Mouse (Mus musculus) liver, adult (tissue): ENCODE measurements around the gene Sars2.

Experiments
- GATA4 ChIP-seq: IDR thresholded peaks from 2 replicates; pipeline ENCODE4 v1.6.1; 2014; ENCODE audit warnings: mild to moderate bottlenecking, low read length; ENCODE audit not compliant: insufficient replicate concordance

The Sars2 gene

DNA sequence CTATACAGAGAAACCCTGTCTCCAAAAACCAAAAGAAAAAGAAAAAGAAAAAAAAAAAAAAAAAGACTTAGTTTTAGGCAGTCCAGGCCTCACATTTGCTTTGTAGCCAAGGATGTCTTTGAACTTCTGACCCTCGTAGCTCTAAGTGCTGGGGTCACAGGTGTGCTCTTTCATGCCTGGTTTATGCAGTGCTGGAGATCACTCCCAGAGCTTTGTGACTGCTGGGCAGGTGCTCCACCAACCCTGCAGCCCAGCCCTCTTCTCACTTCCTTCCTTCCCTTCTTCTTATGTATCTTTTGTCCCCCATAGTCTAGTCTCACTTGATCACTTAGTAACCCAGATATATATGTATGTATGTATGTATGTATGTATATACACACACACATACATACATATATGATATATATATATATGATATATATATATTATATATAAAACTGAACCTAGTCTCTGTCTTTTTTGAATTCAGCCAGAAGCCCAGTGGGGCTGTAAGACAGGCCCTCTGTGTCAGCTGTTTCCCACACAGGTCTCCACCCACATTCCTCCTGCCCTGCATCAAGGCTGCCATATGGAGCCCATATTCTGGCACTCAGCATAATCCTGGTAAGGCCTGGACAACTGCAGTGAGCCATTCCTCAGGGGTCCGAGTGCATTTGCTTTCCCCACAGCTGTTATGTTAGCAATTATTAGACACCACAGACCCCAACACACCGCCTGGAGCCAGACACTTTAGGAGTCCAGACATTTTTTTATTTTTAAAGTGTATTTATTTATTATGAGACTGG is 20.8 kb upstream of the Sars2 start:
- TF ChIP-seq GATA4: no peak

DNA sequence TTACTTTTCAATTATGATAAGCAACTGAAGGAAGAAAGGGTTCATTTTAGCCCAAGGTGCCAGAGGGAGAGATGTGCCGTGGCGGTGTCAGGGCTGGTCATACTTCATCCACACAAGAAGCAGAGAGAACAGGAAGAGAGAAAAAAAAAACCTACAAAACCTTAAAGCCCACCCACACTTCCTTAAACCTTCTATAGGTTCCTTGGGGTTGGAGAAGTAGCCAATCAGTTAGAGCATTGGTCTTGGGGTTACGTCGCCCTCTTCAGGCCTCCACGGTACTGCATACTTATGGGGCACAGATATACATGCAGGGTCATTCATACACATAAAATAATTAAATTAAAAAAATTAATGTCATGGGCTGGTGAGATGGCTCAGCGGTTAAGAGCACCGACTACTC is 19.7 kb upstream of the Sars2 start:
- no peak for TF ChIP-seq GATA4

DNA sequence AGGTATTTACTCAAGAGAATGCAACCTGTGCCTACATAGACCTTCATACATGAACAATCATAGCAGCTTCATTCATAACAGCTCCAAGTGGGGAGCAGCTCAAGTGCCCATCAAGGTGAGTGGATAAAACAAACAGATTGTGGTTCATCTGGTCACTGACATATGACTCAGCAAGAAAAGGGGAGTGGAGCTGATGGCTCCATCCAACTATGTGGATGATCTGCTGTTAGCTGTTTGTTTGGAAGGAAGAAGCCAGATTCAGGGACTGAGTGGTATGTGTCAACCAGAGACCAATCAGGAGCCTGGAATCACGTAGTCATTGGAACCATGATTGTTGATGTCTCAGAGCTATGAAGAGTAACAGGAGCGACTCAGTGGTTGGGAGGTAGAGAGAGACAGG is 17.2 kb upstream of the Sars2 start:
- TF ChIP-seq GATA4: no peak

DNA sequence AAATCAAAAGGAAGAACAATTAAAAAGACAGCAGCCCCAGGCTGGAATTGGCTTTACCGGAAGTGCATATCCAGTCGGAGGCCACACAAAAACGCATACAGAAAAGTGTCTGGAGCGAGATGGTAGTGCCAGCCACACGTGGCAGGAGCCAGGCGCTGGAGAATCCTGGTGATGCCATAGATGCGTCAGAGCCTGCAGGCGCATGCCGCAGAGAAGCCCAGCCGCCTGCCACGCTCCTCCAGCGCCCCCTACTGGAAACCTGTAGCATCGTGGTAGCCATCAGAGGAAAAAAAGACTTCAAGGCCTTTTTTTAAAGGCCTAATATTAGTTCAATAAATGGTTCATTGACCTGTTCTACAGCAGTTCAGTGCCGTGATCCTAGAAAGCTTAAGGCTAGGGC is 15.2 kb upstream of the Sars2 start:
- TF ChIP-seq GATA4: no peak

DNA sequence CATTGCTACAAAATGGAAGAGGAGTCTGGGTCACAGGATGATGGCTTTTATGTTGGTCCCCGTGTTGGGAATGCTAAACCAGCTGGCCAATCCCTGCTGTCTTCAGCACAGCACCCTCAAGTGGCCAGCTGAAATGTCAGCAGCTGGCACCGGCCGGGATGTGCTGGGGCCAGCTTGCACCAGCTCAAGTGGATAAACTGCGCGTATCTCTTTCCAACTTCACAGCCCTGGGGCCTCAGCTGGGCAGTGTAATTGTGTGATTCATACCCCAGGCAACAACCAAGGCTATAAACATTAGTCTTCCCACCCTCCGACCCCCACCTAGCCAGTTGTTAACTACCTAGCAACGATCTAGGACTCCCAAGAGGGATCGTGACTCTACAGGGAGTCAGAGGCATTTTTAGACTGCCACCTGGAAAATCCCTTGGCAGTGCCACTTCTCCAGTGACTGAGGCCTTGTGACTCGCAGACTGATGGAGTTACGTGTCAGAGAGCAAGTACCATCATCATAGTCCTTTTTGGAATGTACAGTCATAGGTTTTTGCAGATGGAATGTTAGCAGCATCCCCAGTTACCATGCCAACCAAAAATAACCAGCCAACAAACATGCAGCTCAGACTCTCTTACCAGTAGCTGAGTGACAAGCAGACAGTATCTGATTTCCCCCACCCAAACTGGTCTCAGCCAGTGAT is 14.0 kb upstream of the Sars2 start:
- TF ChIP-seq GATA4: no peak

DNA sequence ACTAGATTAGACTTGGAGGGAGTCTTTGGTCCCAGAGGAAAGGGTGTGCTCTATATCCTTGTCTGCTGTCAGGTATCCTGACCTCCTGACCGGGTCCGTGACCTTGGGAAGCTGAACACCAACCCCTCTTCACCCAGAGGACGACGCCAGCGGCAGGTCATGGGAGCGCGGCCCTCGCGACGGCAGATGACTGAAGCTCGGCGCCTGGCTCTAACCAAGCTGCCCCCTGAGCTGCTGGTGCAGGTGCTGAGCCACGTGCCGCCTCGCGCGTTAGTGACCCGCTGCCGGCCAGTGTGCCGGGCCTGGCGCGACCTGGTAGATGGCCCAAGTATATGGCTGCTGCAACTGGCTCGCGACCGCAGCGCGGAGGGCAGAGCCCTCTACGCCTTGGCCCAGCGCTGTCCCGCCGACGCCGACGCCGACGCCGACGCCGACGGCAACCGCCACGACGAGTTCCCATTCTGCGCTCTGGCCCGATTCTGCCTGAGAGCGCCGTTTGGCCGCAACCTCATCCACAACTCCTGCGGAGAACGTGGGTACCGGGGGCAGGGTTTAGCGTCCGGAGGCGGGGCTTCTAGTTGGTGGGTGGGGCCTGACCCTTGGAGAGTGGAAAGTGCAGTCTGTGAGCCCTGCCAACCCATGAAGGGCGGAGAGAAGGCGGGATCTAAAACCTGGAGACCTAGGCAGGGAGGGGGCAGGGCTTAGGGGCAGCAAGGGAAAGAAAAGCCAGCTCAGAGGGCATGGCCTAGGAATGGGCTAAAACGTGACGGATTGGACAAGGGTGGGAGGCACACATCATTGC is 9.2 kb upstream of the Sars2 start:
- TF ChIP-seq GATA4: no peak

DNA sequence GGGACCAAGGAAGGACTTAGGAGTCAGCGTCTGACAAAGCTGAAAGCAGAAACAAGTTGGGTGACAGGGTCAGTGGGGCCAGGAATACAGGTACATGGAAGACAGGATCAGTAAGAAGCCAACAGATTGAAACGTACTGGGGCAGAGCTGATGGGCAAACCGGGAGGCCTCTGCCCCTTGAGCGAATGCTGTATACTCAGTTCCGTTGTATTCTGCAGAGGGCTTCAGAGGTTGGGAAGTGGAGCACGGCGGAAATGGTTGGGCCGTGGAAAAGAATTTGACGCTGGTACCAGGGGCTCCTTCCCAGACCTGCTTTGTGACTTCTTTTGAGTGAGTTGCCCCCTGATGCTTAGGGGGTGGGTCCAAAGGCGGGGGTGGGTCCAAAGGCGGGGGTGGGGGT is 8.6 kb upstream of the Sars2 start:
- TF ChIP-seq GATA4: no peak

DNA sequence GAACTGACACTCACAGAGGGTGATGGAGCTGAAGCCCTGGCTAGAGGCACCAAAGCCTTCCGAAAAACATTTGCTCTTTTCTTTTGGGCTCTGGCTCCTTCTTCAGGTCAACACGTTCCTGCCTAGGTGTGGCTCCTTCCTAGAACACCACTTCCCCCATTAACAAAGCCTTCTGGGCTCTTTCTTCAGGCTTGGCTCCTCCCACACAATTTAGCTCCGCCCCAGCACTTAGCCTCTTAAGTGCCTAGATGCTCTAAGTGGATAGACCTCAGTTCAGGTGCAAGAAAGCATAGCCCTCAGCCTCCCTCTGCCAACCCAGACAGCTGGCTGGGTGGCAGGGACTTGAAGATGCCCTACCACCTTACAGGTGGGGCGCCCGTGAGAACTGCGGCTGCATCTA is 6.1 kb upstream of the Sars2 start:
- TF ChIP-seq GATA4: no peak

DNA sequence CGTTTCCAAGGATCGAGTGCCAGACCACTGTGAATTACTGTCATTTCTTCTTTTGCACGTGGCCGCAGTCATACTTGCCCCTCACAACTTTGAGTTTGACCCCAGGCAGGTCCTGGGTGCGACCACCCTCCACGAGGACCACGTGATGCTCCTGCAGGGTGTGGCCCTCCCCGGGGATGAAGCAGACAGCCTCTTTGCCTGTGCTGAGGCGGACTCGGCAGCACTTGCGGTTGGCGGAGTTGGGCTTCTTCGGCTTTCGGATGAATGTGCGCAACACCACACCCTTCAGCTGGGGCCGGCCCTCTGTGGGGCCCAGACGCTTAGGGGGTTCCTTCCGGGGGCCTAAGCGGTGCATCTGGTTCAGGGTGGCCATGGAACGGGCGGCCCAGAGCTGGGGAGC is 2.0 kb upstream of the Sars2 start:
- TF ChIP-seq GATA4: no peak

DNA sequence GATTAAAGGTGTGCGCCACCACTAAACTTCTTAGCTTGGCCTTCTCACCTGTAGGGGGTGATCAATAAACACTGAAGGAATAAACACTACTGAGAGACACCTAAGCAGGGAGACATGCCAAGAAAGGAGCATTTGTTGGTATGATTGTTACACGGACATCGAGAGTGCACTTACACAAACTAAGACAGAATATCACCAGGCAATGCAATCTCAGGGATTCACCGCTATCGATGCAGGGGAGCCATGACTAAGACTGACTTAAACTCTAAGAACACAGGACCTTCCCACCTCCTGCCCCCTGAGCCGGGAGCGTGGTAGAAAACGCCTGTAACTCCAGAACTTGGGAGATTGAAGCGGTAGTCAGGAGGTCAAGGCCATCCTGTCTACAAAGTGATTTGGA is 843 bp upstream of the Sars2 start:
- TF ChIP-seq GATA4: no peak

DNA sequence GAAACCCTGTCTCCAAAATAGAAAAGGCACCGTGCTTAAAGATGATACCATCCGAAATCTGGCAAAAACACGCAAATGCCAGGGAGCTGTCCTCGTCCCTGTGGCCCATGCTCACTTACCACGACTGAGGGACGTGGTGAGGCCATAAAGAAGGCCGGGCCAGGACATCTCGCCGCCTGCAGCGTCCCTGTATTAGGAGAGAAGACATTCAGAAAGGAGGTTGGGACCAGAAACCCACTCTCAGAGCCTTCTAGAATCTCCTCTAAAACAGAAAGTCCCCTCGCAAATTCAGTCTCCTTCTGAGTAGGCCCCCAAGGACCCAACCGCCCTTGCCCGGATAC is 454 bp upstream of the Sars2 start:
- TF ChIP-seq GATA4: no peak

DNA sequence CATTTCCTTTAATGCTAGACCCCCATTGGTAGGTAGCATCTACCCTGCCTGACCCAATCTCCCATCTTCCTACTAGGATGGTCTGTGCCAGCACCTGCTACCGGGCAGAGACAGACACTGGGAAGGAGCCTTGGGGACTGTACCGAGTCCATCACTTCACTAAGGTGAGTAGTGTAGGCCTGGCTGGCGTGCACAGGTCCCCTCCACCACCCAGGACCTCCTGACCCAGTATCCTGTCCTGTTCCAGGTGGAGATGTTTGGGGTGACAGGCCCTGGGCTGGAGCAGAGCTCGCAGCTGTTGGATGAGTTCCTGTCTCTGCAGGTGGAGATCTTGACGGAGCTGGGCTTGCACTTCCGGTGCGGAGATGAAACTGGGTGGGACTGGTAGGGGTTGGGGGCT is 8.1 kb downstream of the Sars2 start:
- no peak for TF ChIP-seq GATA4

DNA sequence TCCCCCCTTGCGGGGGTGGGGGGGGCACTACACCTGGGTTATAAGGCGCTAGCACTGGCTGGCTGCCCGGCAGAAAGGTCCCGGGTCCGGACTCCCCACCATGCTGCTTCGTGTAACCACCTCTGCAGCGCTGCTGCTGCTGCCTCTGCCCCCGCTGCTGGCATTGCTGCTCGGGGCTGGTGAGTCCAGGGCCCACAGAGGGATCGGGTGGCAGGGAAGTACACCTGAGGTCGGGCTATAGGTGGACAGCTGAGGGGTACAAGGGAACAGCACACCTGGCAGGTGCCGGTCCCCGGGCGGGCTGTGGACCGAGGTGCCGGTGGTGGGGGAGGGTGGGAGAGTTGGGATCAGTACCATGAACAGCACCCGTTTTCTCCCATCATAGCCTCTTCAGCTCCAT is 14.3 kb downstream of the Sars2 start, which contains the start of gene Ccer2:
Ccer2 (plus strand) TSS at position 96 of the 400 bp plus-strand sequence.
- no peak for TF ChIP-seq GATA4

DNA sequence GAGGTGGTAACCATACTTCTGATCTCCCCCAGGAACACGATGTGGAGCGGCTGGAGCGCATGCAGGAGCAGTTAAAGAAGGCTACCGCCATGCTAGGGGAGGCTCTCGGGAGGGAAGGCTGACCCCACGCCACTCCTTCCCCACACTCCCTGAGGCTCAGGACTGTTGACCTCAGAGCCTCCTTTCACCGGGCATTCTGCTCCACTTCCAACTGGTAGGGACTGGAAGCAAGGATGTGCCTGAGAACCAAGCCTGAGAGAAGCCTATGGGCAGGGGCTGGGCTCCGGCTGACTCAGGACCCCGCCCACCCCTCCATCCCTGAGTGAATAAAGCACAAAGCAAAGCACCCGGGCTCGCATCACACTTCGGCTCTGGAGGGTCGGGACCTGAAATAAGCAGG is 16.8 kb downstream of the Sars2 start:
- no peak for TF ChIP-seq GATA4

DNA sequence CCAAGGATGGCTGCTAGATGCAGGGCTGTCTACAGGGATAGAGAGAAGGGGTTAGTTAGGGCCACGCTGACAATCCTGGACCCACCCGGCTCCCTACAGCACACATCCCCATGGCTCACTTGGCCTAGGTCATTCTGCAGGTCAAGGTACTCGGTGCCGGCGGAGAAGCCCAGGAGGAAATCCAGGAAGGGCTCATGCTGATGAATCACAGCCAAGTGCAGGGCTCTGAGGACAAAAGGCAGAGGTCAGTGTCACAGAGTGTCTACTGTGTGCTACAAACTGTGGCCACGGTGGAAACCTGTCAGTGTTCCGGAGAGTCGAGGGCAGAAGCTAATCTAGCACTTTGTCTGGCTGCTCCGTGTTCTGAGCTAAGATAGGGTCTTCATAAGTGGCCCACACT is 20.1 kb downstream of the Sars2 start:
- no peak for TF ChIP-seq GATA4

DNA sequence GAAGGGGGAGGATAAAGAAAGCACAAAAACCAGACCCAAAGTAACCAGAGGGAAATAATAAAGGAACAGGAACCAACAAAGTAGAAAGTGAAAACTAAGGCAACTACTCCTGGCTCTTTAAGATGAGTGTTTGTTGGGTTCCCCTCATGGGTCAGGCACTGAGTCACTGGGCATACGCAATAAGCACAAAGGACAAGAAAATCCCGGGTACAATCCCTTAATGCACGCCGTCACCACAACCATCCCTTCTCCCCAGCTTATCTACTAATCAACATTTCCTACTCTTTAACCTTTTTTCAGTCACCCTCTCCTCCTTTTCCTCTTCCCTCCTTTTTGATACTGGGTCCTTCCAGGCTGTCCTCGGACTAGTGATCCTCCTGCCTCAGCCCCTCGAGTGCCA is 23.4 kb downstream of the Sars2 start:
- no peak for TF ChIP-seq GATA4
